Mouse (Mus musculus) bone marrow macrophage, adult 2 months (primary cell): ENCODE data around the gene Entpd3. TPM values are rescaled to one million over a fixed set of nuclear protein-coding genes. Genes with fewer than 3 reads are reported as not detected.

Experiments used
- H3K27ac ChIP-seq: 2 replicates; pipeline ENCODE4 v1.5.1; 2012; ENCODE audit warnings: low read depth, low read length; ENCODE audit not compliant: insufficient read depth
- H3K4me1 ChIP-seq: 2 replicates; pipeline ENCODE4 v1.6.1; 2012; ENCODE audit warnings: low read length; ENCODE audit not compliant: control insufficient read depth, insufficient read depth
- H3K4me3 ChIP-seq: 2 replicates; pipeline ENCODE4 v1.5.1; 2012; ENCODE audit warnings: mild to moderate bottlenecking, low read length, moderate library complexity; ENCODE audit not compliant: insufficient read depth
- CTCF ChIP-seq: IDR thresholded peaks from 2 replicates; pipeline ENCODE4 v1.5.1; 2012; ENCODE audit warnings: low read depth, mild to moderate bottlenecking, low read length, moderate library complexity
- POLR2A ChIP-seq: IDR thresholded peaks from 2 replicates; pipeline ENCODE4 v1.6.1; 2012; ENCODE audit warnings: mild to moderate bottlenecking, low read depth, low read length, borderline replicate concordance
- polyA plus RNA-seq: library from polyadenylated mRNA; stranded (reverse); fragments of >200 nt; gene quantifications from 2 replicates; pipeline ENCODE4 v1.2.4, GENCODE M21; 2012; ENCODE audit not compliant: missing spikeins, insufficient read depth, insufficient read length

Entpd3 gene
- polyA plus RNA-seq, 1 experiment, result not detected

- no peak overlapping the region for H3K4me3 ChIP-seq
- H3K27ac ChIP-seq, result no peak overlapping the region
- TF ChIP-seq POLR2A (no peak), CTCF (no peak)
- H3K4me1 ChIP-seq, result peaks cover 25% of the 10 kb centered on the region
Observed at GRCm38 (mm10) chr9:120578701-120579100, 39.1 kb downstream of the Entpd3 start.

GRCm38 (mm10) chr9:120579808-120580207, 40.2 kb downstream of the Entpd3 start:
- Histone ChIP-seq H3K4me1 (peaks cover 25% of the 10 kb centered on the region), H3K27ac (no peak overlapping the region), H3K4me3 (no peak overlapping the region)
- TF ChIP-seq POLR2A (no peak), CTCF (no peak)

GRCm38 (mm10) chr9:120581941-120582618, 42.5 kb downstream of the Entpd3 start:
- H3K4me3 ChIP-seq, result peak overlapping the region; percentile 49
- peaks cover 25% of the 10 kb centered on the region for H3K4me1 ChIP-seq
- no peak for TF ChIP-seq CTCF
- no peak for TF ChIP-seq POLR2A
- H3K27ac ChIP-seq, result peak overlapping the region; percentile 51

GRCm38 (mm10) chr9:120582619-120583308, 43.1 kb downstream of the Entpd3 start:
- H3K4me1 ChIP-seq, result peaks cover 25% of the 10 kb centered on the region
- peak overlapping the region; percentile 51 for H3K27ac ChIP-seq
- peak overlapping the region; percentile 49 for H3K4me3 ChIP-seq

GRCm38 (mm10) chr9:120583314-120583713, 43.7 kb downstream of the Entpd3 start:
- TF ChIP-seq CTCF, result no peak
- no peak for TF ChIP-seq POLR2A
- H3K4me3 ChIP-seq, result peak overlapping the region; percentile 28; the same call in 1 of the 2 replicates
- H3K27ac ChIP-seq, result no peak overlapping the region
- H3K4me1 ChIP-seq, result peaks cover 21% of the 10 kb centered on the region

More at GRCm38 (mm10) chr9:120582619-120583308, 43.1 kb downstream of the Entpd3 start:
- TF ChIP-seq POLR2A, result no peak
- TF ChIP-seq CTCF, result peak; percentile 62; the same call in 1 of the 2 replicates

GRCm38 (mm10) chr9:120586546-120586945, 46.9 kb downstream of the Entpd3 start:
- no peak overlapping the region for H3K27ac ChIP-seq
- TF ChIP-seq CTCF (peak; percentile 58), POLR2A (no peak)
- H3K4me3 ChIP-seq, result no peak overlapping the region
- peaks cover 10% of the 10 kb centered on the region for H3K4me1 ChIP-seq

GRCm38 (mm10) chr9:120591490-120591889, 51.9 kb downstream of the Entpd3 start:
- no peak overlapping the region for H3K27ac ChIP-seq
- TF ChIP-seq POLR2A (no peak), CTCF (peak; percentile 67)
- no peaks in the 10 kb centered on the region for H3K4me1 ChIP-seq
- no peak overlapping the region for H3K4me3 ChIP-seq

GRCm38 (mm10) chr9:120593383-120594101, 53.9 kb downstream of the Entpd3 start:
- Histone ChIP-seq H3K4me1 (no peaks in the 10 kb centered on the region), H3K4me3 (no peak overlapping the region), H3K27ac (no peak overlapping the region)
- TF ChIP-seq CTCF (no peak), POLR2A (no peak)

- H3K4me3 ChIP-seq, result no peak overlapping the region
- no peak for TF ChIP-seq CTCF
- TF ChIP-seq POLR2A, result no peak
- H3K27ac ChIP-seq, result no peak overlapping the region
- H3K4me1 ChIP-seq, result no peaks in the 10 kb centered on the region
Observed at GRCm38 (mm10) chr9:120594839-120595238, 55.2 kb downstream of the Entpd3 start.
